Mouse (Mus musculus) C2C12 (cell line): Measurements from ENCODE around the gene Nuak1. TPM values are rescaled to one million over a fixed set of nuclear protein-coding genes. Genes with fewer than 3 reads are reported as not detected.
A peak's percentile ranks its signal among the peaks of the same experiment; 100 is the strongest.

Experiments
- H3K27me3 ChIP-seq: one replicate; pipeline ENCODE4 v1.6.1; 2011; ENCODE audit not compliant: control insufficient read depth, insufficient read depth, insufficient read length
- H3K36me3 ChIP-seq: one replicate; pipeline ENCODE4 v1.6.1; 2011; ENCODE audit not compliant: control insufficient read depth, insufficient read depth
- H3K4me3 ChIP-seq: one replicate; pipeline ENCODE4 v1.5.1; 2011; ENCODE audit warnings: mild to moderate bottlenecking, control low read depth; ENCODE audit not compliant: poor library complexity, insufficient read depth, severe bottlenecking
- H3K79me2 ChIP-seq: one replicate; pipeline ENCODE4 v1.6.1; 2011; ENCODE audit not compliant: control insufficient read depth, insufficient read depth
- H3K79me3 ChIP-seq: one replicate; pipeline ENCODE4 v1.6.1; 2011; ENCODE audit warnings: low read depth, control low read depth
- H3ac ChIP-seq: one replicate; pipeline ENCODE3; 2011; ENCODE audit warnings: low read depth; ENCODE audit not compliant: control insufficient read depth, insufficient read length
- CEBPB ChIP-seq: IDR thresholded peaks from one replicate; pipeline ENCODE4 v1.6.1; 2011; ENCODE audit warnings: low read depth, mild to moderate bottlenecking, control low read depth, moderate library complexity
- CTCF ChIP-seq: IDR thresholded peaks from one replicate; pipeline ENCODE4 v1.5.1; 2011; ENCODE audit not compliant: control insufficient read depth, insufficient read depth, insufficient read length
- FOSL1 ChIP-seq: IDR thresholded peaks from one replicate; pipeline ENCODE4 v1.8.0; 2011; ENCODE audit warnings: mild to moderate bottlenecking, low read length; ENCODE audit not compliant: poor library complexity, insufficient read depth, severe bottlenecking
- MAX ChIP-seq: IDR thresholded peaks from one replicate; pipeline ENCODE4 v1.6.1; 2011; ENCODE audit warnings: mild to moderate bottlenecking, control low read depth
- MYOD1 ChIP-seq: IDR thresholded peaks from one replicate; pipeline ENCODE4 v1.6.1; 2011; ENCODE audit warnings: low read depth; ENCODE audit not compliant: control insufficient read depth, insufficient read length
- MYOG ChIP-seq: IDR thresholded peaks from one replicate; pipeline ENCODE4 v1.6.1; 2011; ENCODE audit not compliant: control insufficient read depth, insufficient read length; ENCODE audit errors: extremely low read depth
- USF1 ChIP-seq: IDR thresholded peaks from one replicate; pipeline ENCODE4 v1.6.1; 2011; ENCODE audit warnings: low read depth, mild to moderate bottlenecking, control low read depth, moderate library complexity
- polyA plus RNA-seq: library from polyadenylated mRNA; unstranded; fragments of >200 nt; fragmentation: generic; extraction: Trizol; gene quantifications from one replicate; pipeline ENCODE4 v1.2.1, GENCODE M21; 2012; ENCODE audit warnings: missing spikeins

Gene Nuak1
- polyA plus RNA-seq, 1 experiment = 15.2 TPM

DNA sequence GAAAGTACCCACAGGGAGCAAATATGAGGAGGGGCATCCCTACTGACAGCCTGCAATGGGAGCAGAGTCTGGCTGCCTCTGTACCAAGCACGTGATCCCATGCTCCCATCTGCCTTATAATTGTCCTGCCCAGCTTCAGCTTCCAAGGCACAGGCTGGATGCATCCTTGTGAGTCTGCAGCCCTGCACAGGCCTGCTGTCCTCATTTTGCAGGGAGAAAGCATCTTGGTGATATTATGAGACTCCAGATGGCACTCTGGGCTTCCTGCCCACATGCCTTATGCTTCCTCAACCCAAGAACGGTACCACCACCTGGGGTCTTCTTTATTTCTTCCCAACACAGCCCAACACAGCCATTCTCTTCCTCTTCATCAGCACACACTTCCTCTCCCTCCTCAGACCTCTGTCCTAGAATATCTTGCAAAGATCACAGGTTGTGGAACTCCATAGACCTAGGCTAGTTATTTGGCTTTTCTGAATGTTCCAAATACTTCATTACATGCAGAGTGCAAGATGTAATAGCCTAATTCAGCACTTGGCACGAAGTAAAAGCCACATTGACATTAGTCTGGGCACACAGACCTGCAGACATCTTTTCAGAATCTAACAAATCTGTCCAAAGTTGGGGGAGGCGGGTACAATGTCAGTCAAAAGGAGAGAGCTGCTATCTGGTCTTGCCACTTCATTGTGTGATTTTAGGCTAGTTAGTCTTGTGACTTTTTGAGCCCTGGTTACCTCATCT lies 82.2 kb downstream of the Nuak1 start:
- TF ChIP-seq MAX = no peak
- TF ChIP-seq CTCF = no peak
- TF ChIP-seq CEBPB = no peak
- no peak for TF ChIP-seq USF1
- TF ChIP-seq MYOG = no peak
- TF ChIP-seq MYOD1 = no peak
- TF ChIP-seq FOSL1 = no peak
- H3K27me3 ChIP-seq = peaks cover 2% of the 10 kb centered on the region
- no peaks in the 10 kb centered on the region for H3K36me3 ChIP-seq

DNA sequence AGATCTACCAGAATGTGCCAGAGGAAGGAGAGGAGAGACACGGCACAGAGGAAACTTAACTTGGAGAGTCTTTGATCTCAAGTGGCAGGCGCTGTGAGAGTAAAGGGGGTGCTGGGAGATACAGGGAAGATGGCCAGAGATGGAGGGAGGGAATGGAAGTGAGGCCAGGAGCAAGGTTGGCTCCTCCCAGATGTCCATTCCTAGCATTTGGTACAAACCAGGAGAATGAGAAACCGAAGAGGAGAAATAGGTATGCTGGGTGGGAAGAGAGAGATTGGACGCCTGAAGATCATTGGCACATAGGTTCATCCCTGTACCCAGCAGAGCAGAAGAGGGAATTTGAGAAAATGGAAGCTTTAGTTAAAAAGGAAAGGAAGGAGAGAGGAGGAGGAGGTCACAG lies 82.8 kb downstream of the Nuak1 start:
- Histone ChIP-seq H3K27me3 (no peaks in the 10 kb centered on the region), H3ac (no peak overlapping the region), H3K36me3 (no peaks in the 10 kb centered on the region), H3K79me3 (no peaks in the 10 kb centered on the region), H3K4me3 (no peak overlapping the region), H3K79me2 (no peaks in the 10 kb centered on the region)
- no peak for TF ChIP-seq CTCF
- no peak for TF ChIP-seq MYOG
- no peak for TF ChIP-seq USF1
- TF ChIP-seq MYOD1 = no peak

More for the DNA sequence above, 82.2 kb downstream of the Nuak1 start:
- Histone ChIP-seq H3K79me3 (no peaks in the 10 kb centered on the region), H3K79me2 (no peaks in the 10 kb centered on the region), H3K4me3 (no peak overlapping the region), H3ac (no peak overlapping the region)

DNA sequence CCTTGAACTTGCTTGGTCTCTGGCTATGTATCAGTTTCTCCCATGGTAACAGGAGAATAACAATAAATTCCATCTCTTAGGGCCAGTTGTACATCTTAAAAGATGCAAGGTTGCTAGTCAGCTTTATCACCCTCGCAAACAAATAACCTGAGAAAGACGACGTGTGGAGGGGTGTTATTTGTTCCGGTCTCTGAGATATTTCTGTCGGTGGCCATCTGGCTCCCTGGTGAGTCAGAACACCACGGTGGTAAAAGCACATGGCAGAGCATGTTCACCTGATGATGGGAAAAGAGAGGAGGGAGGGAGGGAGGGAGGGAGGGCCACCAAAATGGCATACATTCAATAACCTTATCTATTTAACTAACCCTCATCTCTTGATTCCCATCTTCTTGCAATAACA lies 86.1 kb downstream of the Nuak1 start:
- Histone ChIP-seq H3K79me3 (no peaks in the 10 kb centered on the region), H3K27me3 (no peaks in the 10 kb centered on the region), H3K4me3 (no peak overlapping the region), H3K79me2 (no peaks in the 10 kb centered on the region), H3ac (no peak overlapping the region), H3K36me3 (no peaks in the 10 kb centered on the region)
- TF ChIP-seq MYOD1 (no peak), USF1 (no peak), FOSL1 (no peak), MAX (no peak), CEBPB (no peak), CTCF (no peak), MYOG (no peak)

DNA sequence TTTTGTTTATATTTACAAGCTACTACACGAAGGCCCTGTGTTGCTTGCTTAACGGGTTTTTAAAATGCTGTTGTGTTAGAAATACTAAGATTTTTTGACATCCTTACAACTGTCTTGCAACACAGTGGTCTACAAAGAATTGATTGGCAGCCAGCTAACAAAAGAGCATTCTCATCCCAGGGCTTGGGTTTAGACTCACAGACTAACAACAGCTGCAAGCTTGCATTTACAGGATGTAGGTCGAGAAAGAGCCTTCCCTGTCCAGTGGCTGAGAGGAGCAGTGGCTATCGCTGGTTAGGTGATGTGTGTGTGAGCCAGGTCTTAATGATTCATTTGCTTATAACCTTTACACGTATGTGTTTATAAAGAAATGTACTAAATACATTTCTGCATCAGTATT lies 94.7 kb downstream of the Nuak1 start:
- no peaks in the 10 kb centered on the region for H3K79me3 ChIP-seq
- no peak overlapping the region for H3K4me3 ChIP-seq
- no peaks in the 10 kb centered on the region for H3K36me3 ChIP-seq
- H3K27me3 ChIP-seq = no peaks in the 10 kb centered on the region
- H3K79me2 ChIP-seq = no peaks in the 10 kb centered on the region
- TF ChIP-seq MAX (no peak), MYOD1 (no peak), USF1 (no peak), MYOG (no peak), CEBPB (no peak), CTCF (no peak), FOSL1 (no peak)
- no peak overlapping the region for H3ac ChIP-seq

DNA sequence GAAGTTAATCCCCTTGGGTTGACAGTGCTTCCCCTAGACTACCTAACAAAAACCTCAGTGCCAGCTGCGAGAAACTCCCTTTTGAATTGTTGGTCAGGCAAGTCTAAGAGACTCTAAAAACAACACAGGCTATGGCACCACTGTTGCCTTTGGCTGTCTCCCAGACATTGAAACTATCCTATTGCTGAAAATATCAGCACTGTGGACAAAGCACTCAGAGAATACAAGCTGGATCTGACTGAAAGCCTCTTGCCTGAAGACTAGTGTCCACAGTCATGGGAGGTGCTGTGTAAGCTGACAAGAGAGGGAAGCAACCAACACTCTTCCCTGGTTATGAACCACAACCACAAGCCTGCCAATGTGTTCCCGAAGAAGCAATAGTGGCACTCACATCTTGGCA lies 96.9 kb downstream of the Nuak1 start:
- H3ac ChIP-seq = no peak overlapping the region
- TF ChIP-seq MYOD1 (no peak), MYOG (no peak), CEBPB (no peak), MAX (no peak), USF1 (no peak)
- H3K27me3 ChIP-seq = no peaks in the 10 kb centered on the region
- H3K79me2 ChIP-seq = no peaks in the 10 kb centered on the region
- H3K79me3 ChIP-seq = no peaks in the 10 kb centered on the region
- H3K36me3 ChIP-seq = no peaks in the 10 kb centered on the region
- H3K4me3 ChIP-seq = no peak overlapping the region

DNA sequence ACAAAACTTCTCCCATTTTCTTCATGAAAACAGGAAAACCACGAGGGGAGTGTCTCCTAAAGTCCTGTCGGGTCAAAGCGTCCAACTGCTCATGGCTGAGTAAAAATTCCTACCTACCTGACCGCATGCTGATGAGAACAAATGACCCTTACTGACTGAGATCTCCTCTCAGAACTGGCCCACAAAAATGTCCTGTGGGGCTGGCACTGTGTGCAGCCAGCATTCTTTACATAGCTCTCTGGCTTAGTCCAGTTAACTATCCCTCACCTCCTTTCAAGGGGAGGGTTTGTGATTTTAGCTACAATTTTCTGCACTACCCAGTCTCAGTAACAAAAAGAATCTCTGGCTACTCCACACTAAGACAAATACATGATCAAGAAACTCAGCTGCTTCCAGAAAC lies 100.9 kb downstream of the Nuak1 start:
- H3K4me3 ChIP-seq = no peak overlapping the region
- H3K36me3 ChIP-seq = no peaks in the 10 kb centered on the region
- no peaks in the 10 kb centered on the region for H3K79me2 ChIP-seq
- H3K79me3 ChIP-seq = no peaks in the 10 kb centered on the region
- no peaks in the 10 kb centered on the region for H3K27me3 ChIP-seq
- TF ChIP-seq USF1 = no peak
- TF ChIP-seq MAX = peak; percentile 38
- no peak for TF ChIP-seq CTCF
- TF ChIP-seq MYOD1 = no peak
- TF ChIP-seq FOSL1 = no peak
- H3ac ChIP-seq = no peak overlapping the region
